Mouse (Mus musculus) lung, embryonic 15.5 days (tissue): Measurements from ENCODE around the gene Bean1. TPM values are rescaled to one million over a fixed set of nuclear protein-coding genes. Genes with fewer than 3 reads are reported as not detected.

Source experiments
- ATAC-seq: fragments of 200-750 bp; cut with Nextera tagmentation; 2 replicates; pipeline ENCODE4 v1.8.0; 2017; ENCODE audit warnings: moderate number of reproducible peaks, borderline replicate concordance; ENCODE audit not compliant: low FRiP score, low TSS enrichment; ENCODE audit errors: extremely low read depth
- H3K27ac ChIP-seq: fragments of 300-500 bp; sonication (generic); 2 replicates; pipeline ENCODE4 v1.5.1; 2015; ENCODE audit warnings: moderate library complexity, mild to moderate bottlenecking, inconsistent platforms
- H3K27me3 ChIP-seq: fragments of 300-500 bp; sonication (generic); 2 replicates; pipeline ENCODE4 v1.6.1; 2015; ENCODE audit warnings: inconsistent platforms
- H3K36me3 ChIP-seq: fragments of 300-500 bp; sonication (generic); 2 replicates; pipeline ENCODE4 v1.6.1; 2015; ENCODE audit warnings: inconsistent platforms
- H3K4me1 ChIP-seq: fragments of 300-500 bp; sonication (generic); 2 replicates; pipeline ENCODE4 v1.6.1; 2015; ENCODE audit warnings: inconsistent platforms
- H3K4me2 ChIP-seq: fragments of 300-500 bp; sonication (generic); 2 replicates; pipeline ENCODE4 v1.6.1; 2015; ENCODE audit warnings: inconsistent platforms, mild to moderate bottlenecking, moderate library complexity
- H3K4me3 ChIP-seq: fragments of 300-500 bp; sonication (generic); 2 replicates; pipeline ENCODE4 v1.5.1; 2015; ENCODE audit warnings: mild to moderate bottlenecking, inconsistent platforms
- H3K9ac ChIP-seq: fragments of 300-500 bp; sonication (generic); 2 replicates; pipeline ENCODE4 v1.6.1; 2015; ENCODE audit warnings: inconsistent platforms
- H3K9me3 ChIP-seq: fragments of 300-500 bp; sonication (generic); 2 replicates; pipeline ENCODE4 v1.6.1; 2016; ENCODE audit warnings: inconsistent platforms
- WGBS: fragments of 180-500 bp; shearing (Covaris S2); methylation state at CpG from one replicate; pipeline ENCODE4 v1.1.7; 2015; 5-methylcytosine and 5-hydroxymethylcytosine counted together
- polyA plus RNA-seq: library from polyadenylated mRNA; unstranded; fragments of >200 nt; fragmentation: Nextera tagmentation; extraction: Ambion mirVana; gene quantifications from 2 replicates; pipeline ENCODE4 v1.2.1, GENCODE M21; 2015

Gene Bean1
- polyA plus RNA-seq = 0.60 and 0.68 TPM in 2 replicates

DNA sequence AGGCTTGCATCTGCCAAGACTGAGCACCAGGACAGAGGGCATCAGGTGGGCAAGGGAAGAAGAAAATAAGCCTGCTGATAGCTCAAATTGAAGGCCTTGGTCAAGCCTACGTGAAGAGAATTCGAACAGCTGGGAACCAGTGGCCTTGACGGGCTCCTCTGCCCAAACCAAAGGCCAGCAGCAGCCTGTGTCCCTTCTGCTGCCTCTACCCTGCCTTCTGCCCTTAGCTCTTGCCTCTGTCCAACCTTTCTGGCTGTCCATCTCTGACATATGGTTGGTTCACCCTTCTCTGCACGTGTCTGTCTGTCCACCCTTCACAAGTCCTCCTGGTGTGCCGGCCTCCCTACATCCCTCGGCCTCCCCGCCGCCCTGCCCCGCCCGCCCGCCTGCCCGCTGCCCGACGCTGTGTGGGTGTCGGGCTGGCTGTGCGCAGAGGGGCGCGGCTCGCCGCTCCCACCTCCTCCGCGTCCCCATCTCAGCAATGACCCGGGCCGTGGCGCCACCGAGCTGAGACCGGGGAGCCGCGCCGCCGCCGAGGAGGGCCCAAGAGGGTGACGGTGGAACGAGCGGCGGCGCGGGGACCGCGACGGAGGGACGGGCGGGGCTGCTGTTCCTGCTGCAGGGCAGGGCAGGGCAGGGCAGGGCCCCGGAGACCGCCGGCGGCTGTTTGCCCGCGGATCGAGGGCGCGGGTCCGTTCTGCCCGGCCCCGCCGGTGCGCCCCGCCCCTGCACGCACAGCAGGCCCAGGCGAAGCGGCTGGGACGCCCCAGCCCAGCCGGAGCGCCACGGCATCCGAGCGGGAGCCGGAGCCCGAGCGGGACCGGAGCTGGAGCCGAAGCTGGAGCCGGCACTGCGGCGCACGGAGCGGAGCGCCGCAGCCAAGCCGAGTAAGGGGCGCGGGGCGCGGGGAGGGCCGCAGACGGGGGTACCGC, at the start of gene Bean1:
Bean1 (plus strand) TSS at position 325 of the 932 bp plus-strand sequence.
- Histone ChIP-seq H3K4me3 (peak within 1 kb of the TSS; percentile 56), H3K4me2 (peak within 1 kb of the TSS; percentile 98), H3K4me1 (peaks cover 4% of the 10 kb centered on the region; the same call in 1 of the 2 replicates), H3K27ac (no peak within 1 kb of the TSS), H3K9ac (peak within 1 kb of the TSS; percentile 50), H3K9me3 (no peaks in the 10 kb centered on the region), H3K27me3 (peaks cover 57% of the 10 kb centered on the region), H3K36me3 (no peaks in the 10 kb centered on the region)
- 1% methylated on average over 86 of the region's 87 CpGs for WGBS
- ATAC-seq = peak; percentile 83

DNA sequence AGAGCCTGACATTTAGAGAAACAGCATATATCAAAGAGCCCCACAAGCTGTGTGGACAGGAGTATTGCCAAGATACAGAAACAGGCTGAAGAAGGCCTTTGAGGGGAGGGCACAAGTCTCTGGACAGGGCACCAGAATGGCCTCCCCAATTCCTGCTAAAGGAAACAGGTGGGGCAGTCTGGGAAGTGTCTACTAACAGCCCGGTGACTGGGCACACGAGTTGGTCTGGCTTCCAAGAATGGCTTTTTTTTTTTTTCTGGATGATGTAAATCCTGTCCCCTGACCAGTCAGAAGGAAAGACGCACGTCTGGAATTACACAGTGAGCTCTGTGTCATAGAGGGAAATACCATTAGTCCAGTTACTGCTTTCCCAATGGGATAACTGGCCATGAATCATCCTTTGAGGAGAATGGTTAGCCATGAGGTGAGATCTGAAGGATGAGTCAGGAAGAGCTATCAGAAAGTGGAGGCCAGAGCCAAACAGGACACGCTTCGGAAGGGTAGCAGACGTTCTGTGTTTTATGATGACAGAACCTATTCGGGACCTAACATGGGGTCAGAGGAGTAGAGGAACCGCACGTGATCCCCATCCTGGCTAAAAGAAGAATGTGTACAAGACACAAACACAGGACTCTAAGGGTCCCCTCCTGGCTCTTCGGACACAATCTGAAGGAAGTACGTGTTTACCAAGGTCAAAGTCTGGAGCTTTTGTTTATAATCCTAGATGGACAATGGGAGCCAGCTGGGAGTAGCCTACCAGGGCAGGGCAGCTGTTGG, 48.4 kb upstream of the Bean1 start:
- H3K36me3 ChIP-seq = no peaks in the 10 kb centered on the region
- H3K27me3 ChIP-seq = no peaks in the 10 kb centered on the region
- 0 out of 2 replicates have a peak, but pooled peaks cover 3% of the 10 kb centered on the region for H3K4me1 ChIP-seq
- WGBS = 54% methylated on average over 12 of the region's 12 CpGs
- no peak overlapping the region for H3K9ac ChIP-seq
- H3K9me3 ChIP-seq = no peaks in the 10 kb centered on the region
- no peak overlapping the region for H3K4me3 ChIP-seq
- H3K27ac ChIP-seq = peak overlapping the region; percentile 35; the same call in 1 of the 2 replicates
- peak; percentile 66 for ATAC-seq
- no peak overlapping the region for H3K4me2 ChIP-seq

DNA sequence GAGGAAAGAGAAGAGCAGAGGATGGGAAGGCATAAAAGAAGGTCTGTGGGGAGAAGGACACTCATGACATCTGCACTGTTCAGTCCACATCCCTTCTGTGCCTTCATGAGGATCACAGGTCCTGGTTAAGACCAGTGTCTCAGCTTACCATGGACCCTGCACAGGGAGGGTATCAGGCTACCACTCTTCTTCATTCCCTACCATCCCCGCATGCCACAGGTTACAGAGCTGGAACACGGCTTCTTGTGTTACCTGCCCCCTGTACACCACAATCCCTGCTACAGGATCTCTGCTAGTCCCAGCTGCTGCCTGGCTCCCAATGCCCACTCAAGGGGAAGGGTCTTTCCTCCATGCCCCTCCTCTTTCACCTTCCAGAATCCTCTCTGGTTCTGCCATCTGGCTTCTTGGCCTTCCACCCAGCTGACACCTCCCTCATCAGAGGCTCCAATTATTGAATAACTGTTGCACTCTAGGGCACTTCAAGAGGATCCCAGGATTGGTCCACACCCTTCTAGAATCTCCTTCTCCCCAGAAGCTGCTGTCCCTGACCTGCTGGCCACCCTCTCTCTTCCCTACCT, 47.1 kb upstream of the Bean1 start:
- Histone ChIP-seq H3K4me3 (no peak overlapping the region), H3K27me3 (no peaks in the 10 kb centered on the region), H3K9ac (no peak overlapping the region), H3K4me1 (0 out of 2 replicates have a peak, but pooled peaks cover 3% of the 10 kb centered on the region), H3K4me2 (no peak overlapping the region), H3K9me3 (no peaks in the 10 kb centered on the region), H3K36me3 (no peaks in the 10 kb centered on the region), H3K27ac (no peak overlapping the region)
- no peak for ATAC-seq
- WGBS = 81% methylated on average over 2 of the region's 2 CpGs

GRCm38 (mm10) chr8:104124534-104124933, 45.7 kb upstream of the Bean1 start:
- no peaks in the 10 kb centered on the region for H3K27me3 ChIP-seq
- no peaks in the 10 kb centered on the region for H3K36me3 ChIP-seq
- H3K4me2 ChIP-seq = no peak overlapping the region
- 0 out of 2 replicates have a peak, but pooled peaks cover 3% of the 10 kb centered on the region for H3K4me1 ChIP-seq
- no peak overlapping the region for H3K27ac ChIP-seq
- ATAC-seq = no peak
- H3K4me3 ChIP-seq = no peak overlapping the region
- H3K9me3 ChIP-seq = no peaks in the 10 kb centered on the region
- no peak overlapping the region for H3K9ac ChIP-seq
- 64% methylated on average over 5 of the region's 5 CpGs for WGBS

DNA sequence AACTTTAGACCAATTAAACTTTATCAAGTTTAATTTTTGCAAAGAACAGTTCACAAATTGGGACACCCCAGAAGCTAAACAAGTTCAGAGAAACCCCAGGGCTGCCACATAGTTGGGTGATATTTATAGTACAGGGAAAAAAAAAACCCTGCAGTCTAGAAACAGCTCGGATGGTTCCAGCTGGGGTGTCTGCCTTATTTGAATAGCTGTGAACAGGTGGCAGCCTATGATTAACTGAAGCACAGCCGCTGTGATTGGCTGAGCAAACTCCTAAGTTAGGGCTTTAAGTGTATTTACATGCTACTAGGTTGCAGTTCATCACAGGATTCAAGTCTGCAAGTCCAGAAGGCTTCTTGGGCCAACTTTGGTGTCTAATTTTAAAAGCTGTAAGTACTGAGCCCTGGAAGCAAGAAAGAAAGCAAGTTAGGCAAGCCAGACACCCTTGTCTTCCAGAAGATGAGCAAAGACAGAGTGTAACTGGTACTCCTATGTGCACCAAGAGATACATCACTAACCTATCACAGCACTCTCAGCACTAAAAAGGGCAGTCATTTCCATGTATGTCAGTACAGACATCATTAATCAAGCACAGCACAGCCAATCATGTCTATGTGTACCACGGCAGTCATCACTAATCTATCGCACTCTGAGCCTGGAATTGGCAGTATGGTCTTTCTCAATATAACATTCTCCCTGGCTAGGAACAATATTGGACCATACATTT, 42.9 kb upstream of the Bean1 start:
- Histone ChIP-seq H3K9ac (no peak overlapping the region), H3K4me3 (no peak overlapping the region), H3K27me3 (no peaks in the 10 kb centered on the region), H3K9me3 (no peaks in the 10 kb centered on the region), H3K4me1 (0 out of 2 replicates have a peak, but pooled peaks cover 3% of the 10 kb centered on the region), H3K36me3 (no peaks in the 10 kb centered on the region), H3K4me2 (no peak overlapping the region), H3K27ac (no peak overlapping the region)
- 57% methylated on average over 4 of the region's 4 CpGs for WGBS
- ATAC-seq = no peak

GRCm38 (mm10) chr8:104130916-104131315, 39.3 kb upstream of the Bean1 start:
- no peak overlapping the region for H3K27ac ChIP-seq
- no peaks in the 10 kb centered on the region for H3K4me1 ChIP-seq
- H3K36me3 ChIP-seq = no peaks in the 10 kb centered on the region
- no peaks in the 10 kb centered on the region for H3K27me3 ChIP-seq
- H3K9ac ChIP-seq = no peak overlapping the region
- no peaks in the 10 kb centered on the region for H3K9me3 ChIP-seq
- no peak overlapping the region for H3K4me2 ChIP-seq
- no peak for ATAC-seq
- WGBS = 94% methylated on average over 9 of the region's 9 CpGs
- H3K4me3 ChIP-seq = no peak overlapping the region

GRCm38 (mm10) chr8:104131414-104131975, 38.7 kb upstream of the Bean1 start:
- ATAC-seq = no peak
- no peak overlapping the region for H3K27ac ChIP-seq
- H3K27me3 ChIP-seq = no peaks in the 10 kb centered on the region
- H3K4me3 ChIP-seq = no peak overlapping the region
- no peaks in the 10 kb centered on the region for H3K36me3 ChIP-seq
- WGBS = 49% methylated on average over 7 of the region's 7 CpGs
- no peaks in the 10 kb centered on the region for H3K9me3 ChIP-seq
- H3K9ac ChIP-seq = no peak overlapping the region
- H3K4me1 ChIP-seq = no peaks in the 10 kb centered on the region
- no peak overlapping the region for H3K4me2 ChIP-seq

DNA sequence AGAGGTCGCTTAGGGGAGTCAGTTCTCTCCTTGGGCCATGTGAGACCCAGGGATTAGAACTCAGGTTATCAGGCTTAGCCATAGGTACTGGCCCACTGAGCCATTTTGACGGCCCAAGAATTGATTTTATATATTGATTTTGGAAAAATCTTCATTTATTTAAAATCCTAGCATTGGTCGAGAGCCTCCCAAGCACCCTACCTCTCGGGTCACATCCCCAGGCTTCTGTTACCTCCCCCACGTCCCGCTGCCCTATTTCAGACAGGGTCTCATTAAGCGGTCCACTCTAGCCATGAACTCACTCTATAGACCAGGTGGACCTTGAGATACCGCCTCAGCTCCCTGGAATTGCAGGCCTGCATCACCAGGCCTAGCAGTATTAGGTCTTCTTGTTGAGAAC, 35.7 kb upstream of the Bean1 start:
- no peaks in the 10 kb centered on the region for H3K27me3 ChIP-seq
- no peak overlapping the region for H3K27ac ChIP-seq
- no peak overlapping the region for H3K9ac ChIP-seq

GRCm38 (mm10) chr8:104136277-104136676, 34.0 kb upstream of the Bean1 start:
- H3K4me2 ChIP-seq = no peak overlapping the region
- H3K27me3 ChIP-seq = no peaks in the 10 kb centered on the region
- H3K9ac ChIP-seq = no peak overlapping the region
- H3K36me3 ChIP-seq = 0 out of 2 replicates have a peak, but pooled peaks cover 2% of the 10 kb centered on the region
- no peak for ATAC-seq
- H3K9me3 ChIP-seq = no peaks in the 10 kb centered on the region
- 83% methylated on average over 3 of the region's 3 CpGs for WGBS
- H3K27ac ChIP-seq = no peak overlapping the region
- H3K4me3 ChIP-seq = no peak overlapping the region
- H3K4me1 ChIP-seq = no peaks in the 10 kb centered on the region

More for the DNA sequence above, 35.7 kb upstream of the Bean1 start:
- H3K36me3 ChIP-seq = 0 out of 2 replicates have a peak, but pooled peaks cover 2% of the 10 kb centered on the region
- no peak for ATAC-seq
- 91% methylated on average over 8 of the region's 8 CpGs for WGBS
- H3K4me3 ChIP-seq = no peak overlapping the region
- H3K9me3 ChIP-seq = no peaks in the 10 kb centered on the region
- no peak overlapping the region for H3K4me2 ChIP-seq
- H3K4me1 ChIP-seq = no peaks in the 10 kb centered on the region

- H3K27me3 ChIP-seq = no peaks in the 10 kb centered on the region
- no peaks in the 10 kb centered on the region for H3K9me3 ChIP-seq
- H3K4me1 ChIP-seq = no peaks in the 10 kb centered on the region
- no peak for ATAC-seq
- no peak overlapping the region for H3K4me3 ChIP-seq
- no peak overlapping the region for H3K9ac ChIP-seq
- H3K27ac ChIP-seq = no peak overlapping the region
- 80% methylated on average over 5 of the region's 5 CpGs for WGBS
- H3K4me2 ChIP-seq = no peak overlapping the region
- 0 out of 2 replicates have a peak, but pooled peaks cover 2% of the 10 kb centered on the region for H3K36me3 ChIP-seq
Observed at GRCm38 (mm10) chr8:104137636-104138035, 32.6 kb upstream of the Bean1 start.

DNA sequence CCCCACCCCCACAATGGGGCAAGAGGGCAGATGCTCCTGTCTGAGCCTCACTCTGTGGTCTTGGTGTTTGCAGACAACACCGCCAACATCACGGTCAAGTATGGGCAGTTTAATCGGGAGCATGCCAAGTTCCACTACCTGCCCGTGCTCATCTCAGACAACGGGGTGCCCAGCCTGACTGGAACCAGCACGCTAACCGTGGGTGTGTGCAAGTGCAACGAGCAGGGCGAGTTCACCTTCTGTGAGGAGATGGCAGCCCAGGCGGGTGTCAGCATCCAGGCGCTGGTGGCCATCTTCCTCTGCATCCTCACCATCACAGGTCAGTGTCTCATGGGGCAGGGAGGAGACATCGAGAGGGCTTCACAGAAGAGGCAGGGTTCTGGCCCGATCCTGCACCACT, 29.6 kb upstream of the Bean1 start:
- WGBS = 84% methylated on average over 13 of the region's 13 CpGs
- Histone ChIP-seq H3K4me3 (no peak overlapping the region), H3K9me3 (no peaks in the 10 kb centered on the region), H3K36me3 (0 out of 2 replicates have a peak, but pooled peaks cover 2% of the 10 kb centered on the region), H3K27me3 (no peaks in the 10 kb centered on the region), H3K4me2 (no peak overlapping the region), H3K27ac (no peak overlapping the region), H3K4me1 (no peaks in the 10 kb centered on the region), H3K9ac (no peak overlapping the region)
- ATAC-seq = no peak
